Mouse (Mus musculus) induced T-regulatory cell, adult 2 months (primary cell): ENCODE data around the gene Rnf8.

ENCODE experiments used
- DNase-seq: peaks from one replicate; pipeline ENCODE4 v3.0.0-alpha.2; 2012; ENCODE audit warnings: low read depth

The Rnf8 gene

DNA sequence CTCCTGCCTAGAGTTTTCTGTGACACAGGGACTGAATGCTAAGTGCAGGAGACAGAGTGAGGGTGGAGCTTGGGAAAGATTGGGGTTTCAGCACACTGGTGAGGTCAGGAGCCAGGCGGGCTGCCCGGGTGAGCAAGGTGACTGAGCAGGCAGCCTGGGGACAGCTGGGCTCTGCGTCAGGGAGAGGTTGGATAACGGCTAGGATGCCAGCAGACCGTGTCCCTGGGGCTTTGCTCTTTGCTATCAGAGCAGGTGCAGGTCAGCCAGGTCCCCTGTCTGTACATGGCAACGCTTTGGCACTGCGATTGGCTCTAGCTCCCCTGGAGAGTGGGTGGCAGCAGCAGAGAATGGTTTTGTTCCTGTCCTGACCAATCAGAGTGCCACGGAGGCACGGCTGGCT, 12.7 kb downstream of the Rnf8 start:
- DNase-seq = no peak

DNA sequence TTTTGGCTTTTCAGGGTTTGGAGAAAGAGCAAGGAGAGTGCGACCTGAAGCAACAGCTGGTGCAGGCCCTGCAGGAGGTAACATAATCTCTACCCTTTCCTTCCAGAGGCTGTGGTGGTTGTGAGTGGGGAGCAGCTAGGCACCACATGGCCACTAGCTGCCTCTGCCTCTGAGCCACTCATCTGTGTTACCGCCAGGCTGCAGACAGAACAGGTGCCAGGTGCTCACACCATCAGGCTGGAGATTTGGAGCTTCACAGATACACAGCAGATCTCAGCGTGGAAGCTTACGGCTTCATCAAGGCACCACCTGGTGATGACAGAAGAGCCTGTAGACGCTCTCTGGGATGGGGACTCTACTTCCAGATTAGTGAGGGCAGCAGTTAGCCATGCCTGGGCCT, 14.4 kb downstream of the Rnf8 start:
- DNase-seq = no peak

DNA sequence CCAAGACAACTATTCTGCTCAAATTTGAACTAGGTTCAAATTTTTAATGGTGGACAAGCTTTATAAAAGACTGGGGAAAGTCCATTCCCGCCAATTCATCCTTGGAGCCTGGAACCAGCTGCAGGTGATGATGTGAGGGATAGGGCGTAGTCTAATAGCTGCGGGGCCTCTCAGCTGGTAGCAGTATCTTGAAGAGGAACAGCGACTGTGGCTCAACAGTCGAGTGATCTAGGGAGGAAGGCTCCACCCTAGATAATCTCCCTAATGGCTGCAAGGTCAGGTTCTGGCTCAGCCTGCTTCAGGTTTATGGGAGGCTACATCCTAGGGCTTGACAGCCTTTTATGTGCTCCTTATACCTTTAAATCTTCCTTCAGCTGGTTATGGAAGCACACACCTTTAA, 15.0 kb downstream of the Rnf8 start:
- DNase-seq = no peak

DNA sequence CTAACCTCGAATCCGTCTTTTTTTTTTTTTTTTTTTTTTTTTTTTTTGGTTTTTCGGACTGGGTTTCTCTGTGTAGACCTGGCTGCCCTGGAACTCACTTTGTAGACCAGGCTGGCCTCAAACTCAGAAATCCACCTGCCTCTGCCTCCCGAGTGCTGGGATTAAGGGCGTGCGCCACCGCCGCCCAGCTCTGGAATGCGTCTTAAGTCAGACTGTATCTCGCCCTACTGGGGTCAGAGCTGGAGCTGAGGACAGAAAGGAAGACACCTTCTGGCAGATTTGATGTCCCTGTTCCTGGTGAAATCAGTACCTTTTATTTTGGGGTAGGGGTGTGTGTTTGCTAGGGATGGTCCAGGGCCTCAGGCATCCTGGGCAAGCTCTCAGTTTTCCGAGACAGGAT, 17.7 kb downstream of the Rnf8 start:
- DNase-seq = no peak

DNA sequence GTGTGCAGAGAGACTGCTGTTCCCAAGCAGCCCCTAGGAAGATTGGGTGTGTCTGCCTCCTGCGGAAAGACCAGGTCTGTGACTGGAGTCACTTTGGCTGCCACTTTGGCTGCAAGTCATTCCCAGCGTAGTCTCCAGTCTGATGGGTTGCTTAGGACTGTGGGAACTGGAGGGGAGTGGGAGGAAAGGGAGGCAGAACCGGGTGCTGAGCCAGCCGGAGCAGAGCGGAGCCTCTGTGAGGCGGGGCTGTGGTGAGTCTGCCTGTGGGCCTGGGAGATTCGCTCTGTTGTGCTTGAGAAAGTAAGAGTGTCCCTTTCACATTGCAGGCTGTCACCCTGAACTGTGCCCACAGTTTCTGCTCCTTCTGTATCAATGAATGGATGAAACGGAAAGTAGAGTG, 20.9 kb downstream of the Rnf8 start:
- DNase-seq = no peak

DNA sequence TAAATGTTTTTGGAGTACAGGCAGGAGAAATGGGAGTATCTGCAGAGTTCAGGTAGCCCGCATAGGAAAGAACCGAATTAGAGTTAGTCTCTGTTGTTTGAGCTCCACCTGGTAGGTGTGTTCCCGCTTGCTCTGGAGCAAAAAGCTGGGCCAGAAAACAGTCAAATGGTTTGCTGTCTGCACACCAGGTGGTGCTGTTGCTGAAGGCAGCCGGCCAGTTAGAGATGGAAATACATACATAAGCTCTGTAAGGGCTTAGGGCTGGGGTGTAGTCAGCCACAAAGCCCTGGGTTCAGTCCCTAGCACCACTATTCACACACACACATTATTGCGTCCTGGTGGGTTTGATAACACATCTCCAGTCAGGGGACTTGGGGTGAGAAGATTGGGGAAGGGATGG, 21.5 kb downstream of the Rnf8 start:
- peak; percentile 47 for DNase-seq

DNA sequence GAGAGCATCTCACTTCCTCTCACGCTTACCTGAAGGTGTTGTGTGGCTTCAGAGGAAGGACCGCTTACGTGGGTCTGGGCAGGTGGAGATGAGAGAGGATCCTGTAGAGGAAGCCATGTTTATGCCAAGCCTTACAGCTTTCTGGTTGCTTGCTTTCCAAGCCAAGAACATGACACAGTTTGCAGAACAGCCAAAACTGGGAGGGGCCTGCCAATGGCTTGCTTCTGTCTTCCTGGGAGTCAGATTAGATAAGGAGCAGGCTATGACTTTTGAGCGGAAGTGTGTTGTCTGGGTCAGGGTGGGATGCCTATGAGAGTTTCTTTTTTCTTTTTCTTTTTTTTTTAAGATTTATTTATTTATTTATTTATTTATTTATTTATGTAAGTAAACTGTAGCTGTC, 22.8 kb downstream of the Rnf8 start:
- DNase-seq = no peak

DNA sequence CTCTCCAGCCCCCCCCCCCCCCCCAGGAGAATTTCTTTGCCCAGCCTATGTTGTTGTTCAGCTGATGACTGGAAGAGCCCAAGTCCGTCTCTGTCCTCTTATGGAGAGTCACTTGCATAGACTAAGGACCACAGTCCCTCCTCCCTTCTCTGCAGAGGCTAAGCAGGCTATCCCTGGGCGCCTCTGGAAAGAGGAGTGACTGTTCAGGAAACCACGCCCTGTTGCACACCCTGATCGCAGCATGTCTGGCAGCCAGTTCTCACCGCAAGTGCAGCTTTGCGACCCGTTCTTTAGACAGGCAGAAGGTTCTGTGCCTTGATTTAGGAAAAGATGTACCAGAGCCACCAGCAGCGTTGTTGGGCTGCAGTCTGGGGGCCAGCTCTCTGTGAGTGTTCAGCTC, 23.3 kb downstream of the Rnf8 start:
- no peak for DNase-seq

DNA sequence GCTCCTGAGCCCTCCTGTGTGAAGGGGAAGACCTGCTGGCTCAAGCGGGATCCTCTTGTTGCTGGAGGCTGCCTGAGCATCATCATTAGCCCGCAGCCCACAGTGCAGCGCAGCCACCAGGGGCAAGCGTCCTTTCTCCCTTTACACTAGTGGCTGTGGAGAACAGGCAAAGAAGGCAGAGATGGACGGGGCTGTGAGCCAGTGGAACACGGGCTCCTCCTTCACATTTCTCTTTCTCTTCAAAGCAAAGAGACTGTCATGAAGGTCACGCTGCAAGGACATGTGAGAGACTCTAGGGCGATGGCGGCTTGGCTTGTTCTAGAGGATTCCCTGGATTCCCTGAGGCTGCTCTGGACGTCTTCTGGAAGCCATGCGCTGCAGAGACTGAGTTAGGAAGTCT, 26.4 kb downstream of the Rnf8 start:
- DNase-seq = no peak

DNA sequence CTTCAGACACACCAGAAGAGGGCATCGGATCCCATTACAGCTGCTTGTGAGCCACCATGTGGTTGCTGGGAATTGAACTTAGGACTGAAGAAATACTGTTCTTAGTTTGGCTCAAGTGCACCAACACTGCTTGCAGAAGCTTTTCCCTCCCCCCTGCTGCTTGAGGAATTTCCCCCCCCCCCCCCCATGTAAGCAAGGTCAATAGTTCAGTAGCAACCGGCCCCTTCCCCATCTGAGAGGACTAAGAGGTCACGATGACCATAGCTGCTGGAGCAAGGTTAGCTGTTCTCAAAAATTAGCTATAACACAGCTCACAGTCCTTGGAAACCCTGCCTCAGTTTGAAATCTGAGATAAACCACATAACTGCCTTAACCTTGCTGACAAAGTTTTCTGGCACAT, 27.6 kb downstream of the Rnf8 start:
- DNase-seq = no peak

DNA sequence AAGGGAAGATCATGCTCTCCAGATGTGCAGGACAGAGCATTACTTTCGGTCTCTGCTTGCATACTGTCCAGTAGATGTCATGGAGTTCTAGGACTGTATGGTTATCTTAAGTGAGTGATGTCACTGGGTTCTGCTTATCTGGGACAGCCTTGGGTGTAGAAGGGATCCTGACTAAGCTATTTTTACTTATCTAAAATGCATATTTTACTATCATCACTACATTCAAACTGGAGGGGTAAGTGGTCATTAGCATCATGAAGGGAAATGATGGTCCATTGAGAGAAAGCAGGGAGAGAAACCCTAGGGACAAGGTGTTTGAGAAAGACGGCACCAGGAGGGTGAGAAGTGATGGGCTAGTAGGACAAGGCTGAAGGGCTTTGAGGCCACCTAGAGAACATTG, 43.7 kb downstream of the Rnf8 start:
- no peak for DNase-seq

DNA sequence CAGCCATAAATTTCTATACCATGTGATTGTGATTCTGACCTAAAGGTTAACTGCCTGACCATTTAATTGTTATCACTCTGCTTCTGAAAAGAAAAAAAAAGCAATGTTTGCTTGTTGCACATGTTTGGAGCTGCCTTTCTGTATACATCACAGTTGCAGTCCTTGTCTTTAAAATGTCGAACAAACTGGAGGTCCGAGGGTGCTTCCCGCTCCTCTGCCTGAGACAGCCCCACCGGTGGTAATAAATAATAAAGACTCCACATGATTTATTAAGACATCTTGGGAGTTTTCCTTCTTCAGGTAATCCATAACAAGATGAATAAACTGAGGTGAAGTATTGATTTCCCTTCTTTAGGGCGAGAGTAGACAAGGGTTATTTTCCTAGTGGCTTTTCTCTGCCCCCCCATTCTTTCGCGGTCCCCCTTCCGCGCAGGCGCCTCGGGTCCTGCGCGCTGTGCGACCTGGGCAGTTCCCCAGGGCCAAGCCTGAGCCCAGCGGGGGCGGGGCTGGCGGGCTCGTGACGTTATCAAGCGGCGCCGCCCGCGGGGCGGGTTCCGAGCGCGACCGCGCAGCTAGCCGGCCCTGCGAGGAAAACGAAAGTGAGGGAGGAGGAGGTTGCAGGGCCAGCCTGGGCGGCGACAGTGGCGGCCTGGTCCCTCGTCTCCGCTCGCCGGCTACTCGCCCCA, 45.6 kb downstream of the Rnf8 start, which contains the start of gene Cmtr1:
Gene Cmtr1, plus strand, starts transcription at position 520 of the 686 bp plus-strand sequence.
- peak; percentile 96 for DNase-seq

DNA sequence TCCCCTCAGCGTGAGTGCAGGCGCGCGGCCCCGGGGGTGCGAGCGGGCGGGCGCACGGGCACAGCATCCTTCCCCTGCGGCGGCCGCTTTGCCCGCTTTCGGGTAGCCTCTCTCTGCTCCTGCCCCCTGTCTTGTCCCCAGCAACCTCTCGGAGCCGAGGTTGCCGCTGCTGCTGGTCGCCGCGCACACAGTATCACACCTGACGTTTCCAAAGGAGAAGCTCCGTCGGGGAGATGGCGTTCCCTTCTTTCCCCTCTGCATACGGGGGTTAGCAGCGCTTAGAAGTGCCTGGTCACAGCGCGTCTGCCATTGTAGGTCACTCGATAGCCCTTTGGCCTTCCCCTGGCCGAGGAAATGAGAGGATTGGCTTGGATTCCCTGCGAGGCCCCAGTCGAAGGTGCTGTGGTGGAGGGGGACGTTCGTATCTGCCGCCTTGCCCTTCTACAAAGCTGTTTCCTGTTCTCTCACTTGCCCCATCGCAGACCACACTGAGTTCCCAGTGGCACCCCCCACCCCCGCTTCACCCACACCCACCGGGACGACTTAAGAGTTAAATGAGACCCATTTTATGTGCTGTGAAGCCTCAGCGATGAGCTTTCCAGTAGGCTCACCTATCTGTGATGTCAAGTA, 46.3 kb downstream of the Rnf8 start:
- peak; percentile 73 for DNase-seq

DNA sequence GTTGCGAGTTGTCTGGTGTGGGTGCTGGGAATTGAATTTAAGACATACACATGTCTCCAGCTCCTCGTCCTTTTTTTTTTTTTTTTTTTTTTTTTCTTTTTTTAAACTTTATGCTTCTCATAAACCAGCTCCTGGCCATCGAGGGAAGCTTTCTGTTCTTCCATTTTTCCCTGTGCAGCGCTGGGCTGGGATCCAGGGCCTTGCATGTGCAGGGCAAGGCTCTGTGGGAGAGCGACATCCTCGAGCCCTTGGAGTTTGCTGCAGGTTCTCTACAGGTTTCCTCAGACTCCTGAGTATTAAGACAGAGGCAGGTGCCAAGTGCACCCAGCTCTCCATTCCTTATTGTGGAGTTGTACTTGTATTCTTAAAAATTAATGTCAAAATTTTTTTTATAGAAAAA, 47.6 kb downstream of the Rnf8 start:
- no peak for DNase-seq

DNA sequence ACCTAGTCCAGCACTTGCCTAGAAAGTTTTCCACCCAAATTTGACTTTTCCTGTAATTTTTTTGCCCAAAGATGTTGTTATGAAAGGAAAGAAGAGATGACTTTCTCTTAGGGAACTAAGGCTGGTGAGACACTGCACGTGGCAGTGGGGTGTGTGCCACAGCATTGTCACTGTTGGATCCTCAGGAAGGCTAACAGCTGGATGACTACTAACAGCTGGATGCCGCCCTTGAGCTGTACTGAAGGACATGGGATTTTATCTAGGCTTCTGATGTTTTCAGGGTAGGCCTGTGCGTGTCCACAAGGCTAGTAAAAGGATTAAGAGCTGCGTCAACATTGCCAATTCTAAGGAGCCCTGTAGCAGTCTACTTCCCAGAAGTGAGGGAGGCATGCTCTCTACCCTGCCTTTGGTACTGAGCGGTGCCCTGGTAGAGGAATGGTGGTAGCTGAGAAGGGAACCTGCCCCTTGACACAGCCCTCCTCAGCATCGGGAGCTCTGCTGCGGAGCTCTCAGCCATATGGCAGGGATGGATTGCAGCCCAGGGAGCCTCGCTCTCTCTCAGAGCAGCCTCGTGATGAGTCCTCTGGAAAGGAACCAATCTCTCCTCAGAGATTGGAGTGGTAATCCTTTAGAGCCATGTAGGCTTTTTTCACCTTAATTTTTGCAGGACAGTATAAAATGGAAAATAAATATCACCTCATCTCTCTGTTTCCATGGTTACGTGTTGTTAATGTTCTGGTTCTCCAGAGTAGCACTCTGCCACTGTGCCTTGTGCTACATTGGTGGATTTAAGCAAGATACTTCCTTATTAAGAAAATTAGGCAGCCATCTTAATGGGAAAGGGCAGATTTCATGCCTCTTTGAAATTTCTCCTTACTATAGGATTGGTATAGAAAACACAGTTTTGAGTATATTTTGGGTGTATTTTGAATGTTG, 53.7 kb downstream of the Rnf8 start:
- DNase-seq = no peak

DNA sequence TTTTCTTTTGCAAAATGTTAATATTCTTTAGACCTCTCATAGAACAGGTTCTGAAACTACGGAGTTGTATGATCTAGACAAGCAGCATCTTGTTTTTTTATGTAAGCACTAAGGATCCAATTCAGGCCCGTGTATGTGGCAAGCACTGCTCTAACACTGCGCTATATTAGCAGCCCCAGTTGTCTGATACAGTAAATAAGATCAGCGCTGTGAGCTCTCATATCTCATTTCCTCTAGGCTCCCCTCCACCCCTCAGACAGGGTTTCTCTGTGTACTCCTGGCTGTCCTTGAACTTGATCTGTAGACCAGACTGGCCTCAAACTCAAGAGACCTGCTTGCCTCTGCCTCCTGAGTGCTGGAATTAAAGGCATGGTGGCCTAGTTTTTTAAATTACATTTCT, 54.4 kb downstream of the Rnf8 start:
- DNase-seq = no peak

DNA sequence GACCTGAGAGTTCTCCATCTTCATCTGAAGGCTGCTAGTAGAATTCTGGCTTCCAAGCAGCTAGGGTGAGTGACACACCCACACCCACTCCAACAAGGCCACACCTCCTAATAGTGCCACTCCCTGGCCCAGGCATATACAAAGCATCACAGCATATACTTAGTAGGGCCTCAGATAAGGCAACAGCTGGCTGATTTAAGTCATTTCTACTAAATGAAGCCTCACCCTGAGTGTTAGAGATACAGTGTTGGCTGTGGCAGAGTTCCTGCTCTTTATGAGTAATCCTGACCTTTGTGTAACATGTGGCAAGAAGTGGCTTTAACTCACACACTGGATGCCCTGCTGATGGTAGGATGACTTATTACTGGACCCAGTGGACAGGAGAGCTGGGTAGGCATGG, 55.3 kb downstream of the Rnf8 start:
- no peak for DNase-seq

DNA sequence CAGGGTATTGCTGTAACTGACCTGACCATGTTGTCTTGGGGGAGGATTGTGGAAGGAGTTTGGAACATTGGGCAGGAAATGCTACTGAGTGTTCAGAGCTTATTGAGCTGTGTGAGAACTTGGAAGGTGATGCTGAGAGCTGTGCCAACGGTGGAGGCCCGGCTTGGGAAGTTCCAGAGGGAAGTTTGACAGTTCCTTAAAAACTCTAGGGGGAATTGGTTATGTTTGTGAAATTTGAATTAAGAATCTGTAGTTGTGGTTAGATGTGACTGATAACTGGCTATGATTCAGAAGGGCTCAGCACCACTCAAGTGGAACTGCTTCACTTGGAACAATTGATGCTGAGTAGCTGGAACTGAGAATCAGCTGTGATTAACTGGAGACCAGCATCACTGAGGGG, 56.4 kb downstream of the Rnf8 start:
- no peak for DNase-seq

DNA sequence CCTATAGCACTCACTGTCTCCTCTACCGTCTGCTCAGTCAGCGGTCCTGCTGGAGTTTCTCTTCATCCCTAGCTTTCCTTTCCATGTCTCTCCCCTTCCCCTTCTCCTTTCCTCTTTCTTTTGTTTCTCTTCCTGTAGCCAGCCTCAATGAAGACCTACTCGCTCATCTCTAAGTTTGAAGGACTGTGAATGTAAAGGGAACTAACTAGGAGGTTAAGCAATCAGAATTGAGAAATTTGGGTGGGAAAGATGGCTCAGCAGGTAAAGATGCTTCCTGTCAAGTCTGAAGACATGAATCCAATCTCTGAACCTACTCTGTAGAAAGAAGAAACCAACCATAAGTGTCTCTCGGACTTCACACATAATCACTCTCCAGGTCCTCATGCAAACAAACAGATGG, 58.7 kb downstream of the Rnf8 start:
- DNase-seq = no peak

DNA sequence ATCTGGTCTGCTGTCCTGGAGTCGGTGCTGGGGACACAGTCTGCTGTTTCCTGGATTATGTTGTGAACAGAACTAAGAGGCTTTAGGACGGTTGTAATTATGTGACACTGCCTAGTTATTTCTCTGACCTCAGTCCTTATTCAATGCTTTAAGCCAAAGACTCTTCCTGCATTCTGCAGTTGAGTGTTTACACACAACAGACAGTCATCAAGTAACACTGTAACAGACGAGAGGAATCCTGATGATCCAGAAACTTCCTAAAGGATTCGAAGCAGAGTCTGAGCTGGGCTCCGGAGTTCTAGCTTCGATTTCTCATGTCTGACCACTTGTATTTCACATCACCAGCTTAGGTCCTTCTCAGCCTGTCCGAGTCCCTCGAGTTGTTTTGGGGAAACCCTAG, 63.9 kb downstream of the Rnf8 start:
- DNase-seq = no peak

DNA sequence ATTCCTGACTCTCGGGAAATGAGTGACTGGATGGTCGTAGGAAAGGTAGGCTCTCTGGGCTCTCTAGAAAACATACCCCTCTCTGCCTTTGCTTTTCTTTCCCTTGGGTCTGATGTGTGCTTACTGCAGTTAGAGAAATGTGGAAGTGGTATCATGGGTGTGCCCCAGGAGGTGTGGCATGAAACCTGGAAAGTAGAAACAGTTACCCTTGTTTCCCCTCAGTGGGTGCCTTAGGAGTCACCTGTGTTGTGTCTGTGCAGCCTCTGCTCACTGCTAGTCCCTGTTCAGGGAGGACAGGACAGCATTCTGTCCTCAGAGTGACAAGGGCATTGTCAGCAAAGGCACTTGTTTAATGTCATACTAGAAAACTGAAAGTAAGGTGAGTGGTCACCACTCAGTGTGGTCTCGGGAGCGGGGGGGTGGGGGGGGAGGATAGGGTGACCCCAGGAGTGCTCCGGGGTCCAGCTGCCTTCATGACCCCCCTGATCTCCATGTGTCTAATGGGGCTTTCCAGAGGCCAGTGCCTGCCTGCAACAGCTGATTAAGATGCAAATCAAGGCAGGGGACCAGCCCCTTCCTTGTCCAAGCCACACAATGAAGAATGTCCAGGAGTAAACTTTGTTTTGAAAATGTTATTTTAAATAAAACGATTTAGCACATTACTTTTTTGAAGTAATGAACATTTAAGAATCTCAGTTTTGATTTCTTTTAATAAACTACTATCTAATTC, 64.6 kb downstream of the Rnf8 start:
- no peak for DNase-seq

DNA sequence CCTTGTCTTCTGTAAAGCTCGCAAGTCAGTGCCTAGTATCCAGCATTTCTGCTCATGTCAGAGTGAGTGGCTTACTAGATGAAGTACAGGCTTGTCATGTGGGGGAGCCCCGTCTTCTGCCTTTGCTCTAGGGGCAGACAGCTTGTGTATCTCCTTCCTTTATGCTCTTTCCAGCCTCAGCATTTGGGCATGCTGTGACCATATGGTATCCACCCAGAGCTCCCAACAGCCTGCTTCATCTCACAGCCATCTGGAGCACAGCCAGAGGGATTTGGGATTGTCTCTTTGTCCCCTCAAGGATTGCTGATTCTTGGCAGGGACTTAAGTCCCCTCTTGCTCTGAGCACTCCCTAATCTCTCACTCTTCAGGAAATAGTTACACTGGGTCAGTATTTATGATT, 65.6 kb downstream of the Rnf8 start:
- no peak for DNase-seq
